Mouse (Mus musculus): ENCODE results near the gene Slc39a5. TPM values are rescaled to one million over a fixed set of nuclear protein-coding genes. Genes with fewer than 3 reads are reported as not detected.

Slc39a5 gene
- total and polyA plus RNA-seq, 3 experiments: not detected

DNA sequence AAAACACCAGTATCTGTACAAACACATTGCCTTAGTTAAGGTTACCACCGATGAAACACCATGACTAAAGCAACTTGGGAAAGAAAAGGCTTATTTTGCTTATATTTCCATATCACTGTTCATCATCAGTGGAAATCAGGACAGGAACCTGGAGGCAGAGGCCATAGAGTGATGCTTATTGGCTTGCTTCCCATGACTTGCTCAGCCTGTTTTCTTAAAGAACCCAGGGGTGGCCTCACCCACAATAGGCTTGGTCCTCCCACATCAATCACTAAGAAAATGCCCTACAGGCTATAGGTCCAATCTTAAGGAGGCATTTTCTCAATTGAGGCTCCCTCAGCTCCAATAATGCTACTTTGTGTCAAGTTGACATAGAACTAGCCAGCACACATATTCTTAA lies 41.7 kb upstream of the Slc39a5 start:
- no peak for TF ChIP-seq EP300 (IDR thresholded peaks at IDR 0.05; ENCODE audit: low read depth in 1 of 2, low read length in 2 of 2)
- TF ChIP-seq MAFK (IDR thresholded peaks at IDR 0.05; ENCODE audit: borderline replicate concordance, low read depth, low read length): no peak
- TF ChIP-seq POLR2AphosphoS2 (IDR thresholded peaks at IDR 0.05; ENCODE audit: low read length): 0 out of 2 replicates have a peak, but pooled peaks have one; percentile 58
- TF ChIP-seq MYC (IDR thresholded peaks at IDR 0.05; ENCODE audit: low read depth, low read length): no peak
- TF ChIP-seq UBTF (IDR thresholded peaks at IDR 0.05; ENCODE audit: borderline replicate concordance, insufficient read depth, low read depth, low read length): no peak
- TF ChIP-seq MAX (IDR thresholded peaks at IDR 0.05; ENCODE audit: low read length): no peak
- Histone ChIP-seq H3K79me2 (ENCODE audit: control insufficient read depth, insufficient read depth, low read length, poor library complexity) (no peaks in the 10 kb centered on the region), H3K4me3 (ENCODE audit: control insufficient read depth in 1 of 2, insufficient read depth in 1 of 2, low read depth in 2 of 2, low read length in 2 of 2) (no peak overlapping the region), H3K4me1 (ENCODE audit: control insufficient read depth in 1 of 2, insufficient read depth in 2 of 2, low read length in 2 of 2) (peaks cover 5 to 14% of the 10 kb centered on the region in 2 experiments), H3K36me3 (ENCODE audit: control insufficient read depth in 1 of 2, insufficient read depth in 2 of 2, low read length in 2 of 2) (peaks cover 0 to 11% of the 10 kb centered on the region in 2 experiments), H3K9ac (ENCODE audit: control insufficient read depth, low read depth, low read length, poor library complexity, severe bottlenecking) (no peak overlapping the region), H3K9me3 (replicated peaks; ENCODE audit: insufficient read depth, low read length) (no peaks in the 10 kb centered on the region), H3K27ac (ENCODE audit: control insufficient read depth, low read depth, low read length) (no peak overlapping the region), H3K27me3 (ENCODE audit: control insufficient read depth in 1 of 2, insufficient read depth in 2 of 2, low read length in 2 of 2) (no peaks in the 10 kb centered on the region)
- DNase-seq (ENCODE audit: low read depth, low spot score): no peak

DNA sequence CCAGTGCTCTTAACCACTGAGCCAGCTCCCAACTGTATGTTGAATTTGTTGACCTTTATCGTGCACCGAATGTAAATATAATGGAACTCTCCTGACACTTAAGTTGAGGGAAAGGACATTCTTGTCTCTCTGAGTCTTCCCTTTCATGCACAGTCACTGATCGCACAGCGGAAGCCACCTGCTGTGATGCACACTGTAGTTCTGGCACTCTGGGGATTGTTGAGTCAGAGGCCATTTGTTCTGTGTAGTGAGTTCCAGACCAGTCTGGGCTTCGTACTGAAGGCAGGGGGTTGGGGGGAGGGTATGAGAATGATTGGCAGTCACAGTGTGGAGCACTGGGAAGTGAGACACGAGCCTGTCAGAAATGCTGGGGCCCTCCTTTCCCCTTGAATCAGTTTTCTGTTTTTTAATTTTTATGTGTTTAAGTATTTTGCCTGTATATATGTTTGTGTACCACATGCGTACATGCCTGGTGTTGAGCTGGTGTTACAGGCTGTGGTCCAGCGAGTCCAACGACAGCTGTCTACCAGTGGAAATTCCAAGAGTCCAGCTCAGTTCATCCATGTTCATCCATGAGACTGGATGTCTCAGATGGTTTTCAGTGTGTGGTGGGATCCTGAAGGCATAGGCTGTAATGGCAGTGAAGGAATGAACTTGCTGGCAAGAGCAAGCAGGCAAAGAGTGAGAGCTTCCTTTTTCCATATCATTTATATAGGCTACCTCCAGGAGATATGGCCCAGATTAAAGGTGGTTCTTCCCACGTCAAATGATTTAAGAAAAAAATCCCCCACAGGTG lies 40.5 kb upstream of the Slc39a5 start:
- Histone ChIP-seq H3K9me3 (replicated peaks; ENCODE audit: insufficient read depth, low read length) (no peaks in the 10 kb centered on the region), H3K9ac (ENCODE audit: control insufficient read depth, low read depth, low read length, poor library complexity, severe bottlenecking) (no peak overlapping the region), H3K36me3 (ENCODE audit: control insufficient read depth in 1 of 2, insufficient read depth in 2 of 2, low read length in 2 of 2) (peaks cover 2 to 11% of the 10 kb centered on the region in 2 experiments), H3K4me1 (ENCODE audit: control insufficient read depth in 1 of 2, insufficient read depth in 2 of 2, low read length in 2 of 2) (peaks cover 5 to 14% of the 10 kb centered on the region in 2 experiments), H3K27me3 (ENCODE audit: control insufficient read depth in 1 of 2, insufficient read depth in 2 of 2, low read length in 2 of 2) (no peaks in the 10 kb centered on the region), H3K79me2 (ENCODE audit: control insufficient read depth, insufficient read depth, low read length, poor library complexity) (no peaks in the 10 kb centered on the region), H3K4me3 (ENCODE audit: control insufficient read depth in 1 of 2, insufficient read depth in 1 of 2, low read depth in 2 of 2, low read length in 2 of 2) (no peak overlapping the region), H3K27ac (ENCODE audit: control insufficient read depth, low read depth, low read length) (no peak overlapping the region)
- no peak for TF ChIP-seq RAD21 (IDR thresholded peaks at IDR 0.05; ENCODE audit: low read depth, low read length)
- no peak for TF ChIP-seq BHLHE40 (IDR thresholded peaks at IDR 0.05; ENCODE audit: borderline replicate concordance, low read depth, low read length)
- TF ChIP-seq MAFK (IDR thresholded peaks at IDR 0.05; ENCODE audit: borderline replicate concordance, low read depth, low read length): no peak
- no peak for TF ChIP-seq CTCF (IDR thresholded peaks at IDR 0.05 in 2 of 3, conservative IDR thresholded peaks at IDR 0.05 in 1 of 3; ENCODE audit: control insufficient read depth in 1 of 3, insufficient read depth in 1 of 3, low read depth in 2 of 3, low read length in 3 of 3, poor library complexity in 1 of 3, severe bottlenecking in 1 of 3)
- no peak for TF ChIP-seq E2F4 (IDR thresholded peaks at IDR 0.05; ENCODE audit: borderline replicate concordance, low read depth, low read length)
- TF ChIP-seq ZKSCAN1 (IDR thresholded peaks at IDR 0.05; ENCODE audit: low read depth, low read length): no peak
- no peak for TF ChIP-seq ZNF384 (IDR thresholded peaks at IDR 0.05; ENCODE audit: low read depth, low read length)
- no peak for TF ChIP-seq TBP (IDR thresholded peaks at IDR 0.05; ENCODE audit: low read depth, low read length)
- TF ChIP-seq JUND (IDR thresholded peaks at IDR 0.05; ENCODE audit: low read depth, low read length): no peak
- DNase-seq (ENCODE audit: low read depth, low spot score): no peak
